Mouse (Mus musculus) kidney, embryonic 15.5 days (tissue): Measurements from ENCODE around the gene Cap2. TPM values are rescaled to one million over a fixed set of nuclear protein-coding genes. Genes with fewer than 3 reads are reported as not detected.

Experiments
- ATAC-seq: fragments of 200-750 bp; cut with Nextera tagmentation; replicated peaks from 2 replicates; pipeline ENCODE4 v1.8.0; 2017; ENCODE audit warnings: moderate TSS enrichment; ENCODE audit not compliant: low FRiP score
- H3K27ac ChIP-seq: fragments of 300-500 bp; sonication (generic); 2 replicates; pipeline ENCODE4 v1.5.1; 2015; ENCODE audit warnings: mild to moderate bottlenecking, inconsistent platforms
- H3K27me3 ChIP-seq: fragments of 300-500 bp; sonication (generic); 2 replicates; pipeline ENCODE4 v1.6.1; 2015; ENCODE audit warnings: inconsistent platforms
- H3K36me3 ChIP-seq: fragments of 300-500 bp; sonication (generic); 2 replicates; pipeline ENCODE4 v1.6.1; 2015; ENCODE audit warnings: inconsistent platforms
- H3K4me1 ChIP-seq: fragments of 300-500 bp; sonication (generic); 2 replicates; pipeline ENCODE4 v1.6.1; 2015; ENCODE audit warnings: inconsistent platforms
- H3K4me2 ChIP-seq: fragments of 300-500 bp; sonication (generic); 2 replicates; pipeline ENCODE4 v1.6.1; 2015; ENCODE audit warnings: moderate library complexity, mild to moderate bottlenecking, inconsistent platforms
- H3K4me3 ChIP-seq: fragments of 300-500 bp; sonication (generic); replicated peaks from 2 replicates; pipeline ENCODE4 v1.5.1; 2015; ENCODE audit warnings: mild to moderate bottlenecking, inconsistent platforms
- H3K9ac ChIP-seq: fragments of 300-500 bp; sonication (generic); 2 replicates; pipeline ENCODE4 v1.6.1; 2015; ENCODE audit warnings: mild to moderate bottlenecking, inconsistent platforms
- H3K9me3 ChIP-seq: fragments of 300-500 bp; sonication (generic); replicated peaks from 2 replicates; pipeline ENCODE4 v1.6.1; 2016; ENCODE audit warnings: inconsistent platforms
- WGBS: fragments of 180-500 bp; shearing (Covaris S2); methylation state at CpG from one replicate; pipeline ENCODE4 v1.1.7; 2015; ENCODE audit warnings: mixed read lengths; 5-methylcytosine and 5-hydroxymethylcytosine counted together
- polyA plus RNA-seq: library from polyadenylated mRNA; unstranded; fragments of >200 nt; fragmentation: Nextera tagmentation; extraction: Ambion mirVana; gene quantifications from 2 replicates; pipeline ENCODE4 v1.2.1, GENCODE M21; 2015

Gene Cap2
- polyA plus RNA-seq, 1 experiment from 2014 or later = 10.0 TPM

DNA sequence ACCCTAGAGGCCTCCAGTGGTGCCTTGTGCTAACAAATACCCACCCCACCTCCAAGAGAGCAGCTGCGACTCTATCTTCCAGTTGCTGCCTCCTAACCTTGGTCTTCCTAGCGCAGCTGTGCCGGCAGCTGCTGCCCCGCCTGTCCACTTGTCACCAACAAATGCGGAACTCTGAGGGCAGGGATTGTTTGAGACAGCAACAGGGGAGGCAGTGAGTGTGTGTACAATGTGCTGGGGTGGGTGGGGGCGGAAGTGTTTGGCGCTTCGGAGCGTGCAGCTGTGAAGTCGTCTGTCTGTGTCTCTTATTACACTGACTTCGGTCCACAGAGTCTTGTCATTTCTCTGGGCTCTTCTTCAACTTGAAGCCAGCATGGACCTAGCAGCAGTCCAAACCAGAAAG, 118.0 kb downstream of the Cap2 start:
- peak; percentile 66 for ATAC-seq
- 22% methylated on average over 11 of the region's 11 CpGs for WGBS

DNA sequence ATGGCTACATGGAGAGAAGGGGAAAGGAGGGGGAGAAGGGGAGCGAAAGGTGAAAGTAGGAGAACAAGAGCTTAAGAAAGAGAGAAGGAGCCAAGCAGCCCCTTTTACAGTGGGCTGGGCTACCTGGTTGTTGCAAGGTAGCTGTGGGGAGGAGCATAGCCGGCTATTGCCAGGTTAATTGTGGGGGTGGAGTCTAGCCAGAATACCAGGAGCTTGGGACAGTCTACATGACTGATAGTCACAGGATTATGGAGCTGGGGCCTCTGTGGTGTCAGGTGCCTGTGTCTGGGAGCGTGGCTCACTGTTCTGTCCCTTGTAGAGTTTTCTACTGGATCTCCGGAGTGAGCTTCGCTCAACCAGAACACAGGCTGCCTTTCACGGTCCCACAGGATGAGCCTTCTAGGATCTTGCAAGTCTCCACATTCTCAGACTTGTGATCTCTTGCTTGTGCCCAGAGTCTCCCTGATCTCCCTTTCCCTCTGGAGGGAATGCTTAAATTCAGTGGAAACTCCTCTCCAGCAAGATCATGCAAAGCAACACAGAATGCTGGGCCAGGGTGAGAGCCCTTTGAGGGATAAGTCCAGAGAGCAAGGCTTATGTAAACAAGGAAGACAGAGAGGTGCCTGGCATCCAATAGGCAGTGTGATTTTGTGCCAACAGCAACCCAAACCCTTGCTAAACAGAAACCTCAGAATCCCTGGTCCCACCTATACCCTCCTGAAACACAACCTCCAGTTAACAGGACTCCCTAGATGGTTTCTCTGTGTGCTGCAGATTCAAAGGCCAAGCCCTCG, 119.5 kb downstream of the Cap2 start:
- Histone ChIP-seq H3K4me3 (no peak overlapping the region), H3K4me2 (no peak overlapping the region), H3K4me1 (peaks cover 18% of the 10 kb centered on the region), H3K9me3 (no peaks in the 10 kb centered on the region), H3K27ac (no peak overlapping the region), H3K36me3 (no peaks in the 10 kb centered on the region), H3K27me3 (no peaks in the 10 kb centered on the region), H3K9ac (no peak overlapping the region)
- WGBS = 67% methylated on average over 7 of the region's 7 CpGs
- ATAC-seq = peak; percentile 46; the same call in 1 of the 2 replicates

More for the DNA sequence above, 118.0 kb downstream of the Cap2 start:
- Histone ChIP-seq H3K4me2 (peak overlapping the region; percentile 44), H3K4me1 (peaks cover 18% of the 10 kb centered on the region), H3K4me3 (no peak overlapping the region; the same call in 1 of the 2 replicates), H3K27me3 (no peaks in the 10 kb centered on the region), H3K27ac (no peak overlapping the region), H3K36me3 (no peaks in the 10 kb centered on the region), H3K9ac (no peak overlapping the region), H3K9me3 (no peaks in the 10 kb centered on the region)

DNA sequence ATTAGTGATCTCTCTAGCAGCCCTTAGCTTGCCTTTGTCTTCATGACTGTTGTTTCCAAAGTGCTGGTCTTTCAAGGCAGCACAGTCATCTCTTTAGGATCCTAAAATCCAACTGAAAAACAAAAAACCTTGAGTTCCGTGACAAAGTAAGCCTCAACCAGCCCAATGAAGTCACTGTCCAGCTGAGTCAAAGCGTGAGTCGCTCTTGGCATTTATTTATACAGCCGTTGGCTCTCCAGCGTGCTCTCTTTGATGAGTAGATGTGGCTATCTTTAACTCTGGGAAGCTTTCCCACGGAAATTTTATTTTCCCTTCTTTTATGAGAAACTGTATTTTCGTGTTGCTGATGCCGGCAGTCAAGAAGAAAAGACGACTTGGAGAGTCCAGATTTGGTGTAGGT, 125.0 kb downstream of the Cap2 start:
- Histone ChIP-seq H3K4me3 (no peak overlapping the region), H3K27ac (no peak overlapping the region), H3K4me1 (no peaks in the 10 kb centered on the region), H3K9me3 (no peaks in the 10 kb centered on the region), H3K36me3 (no peaks in the 10 kb centered on the region), H3K4me2 (no peak overlapping the region), H3K27me3 (no peaks in the 10 kb centered on the region), H3K9ac (no peak overlapping the region)
- WGBS = 80% methylated on average over 9 of the region's 9 CpGs
- no peak for ATAC-seq

DNA sequence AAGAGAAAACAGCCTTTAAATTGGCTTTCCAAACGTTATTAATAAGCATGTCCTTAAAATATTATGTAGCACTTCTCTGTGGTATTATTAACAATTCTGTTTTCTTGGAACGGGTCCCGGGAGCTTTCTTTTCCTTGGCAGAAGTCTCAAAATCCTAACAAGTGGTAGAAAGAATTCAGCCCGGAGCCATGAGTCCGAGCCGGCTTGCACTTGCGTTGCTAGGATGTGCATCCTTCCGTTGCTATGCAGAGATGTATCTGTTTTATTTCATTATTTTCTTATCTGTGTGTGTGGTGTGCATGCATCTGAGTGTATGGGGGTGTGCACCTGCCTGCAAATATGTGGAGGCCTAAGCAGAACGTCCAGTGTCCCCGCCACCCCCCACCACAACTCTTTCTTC, 126.2 kb downstream of the Cap2 start:
- ATAC-seq = no peak

DNA sequence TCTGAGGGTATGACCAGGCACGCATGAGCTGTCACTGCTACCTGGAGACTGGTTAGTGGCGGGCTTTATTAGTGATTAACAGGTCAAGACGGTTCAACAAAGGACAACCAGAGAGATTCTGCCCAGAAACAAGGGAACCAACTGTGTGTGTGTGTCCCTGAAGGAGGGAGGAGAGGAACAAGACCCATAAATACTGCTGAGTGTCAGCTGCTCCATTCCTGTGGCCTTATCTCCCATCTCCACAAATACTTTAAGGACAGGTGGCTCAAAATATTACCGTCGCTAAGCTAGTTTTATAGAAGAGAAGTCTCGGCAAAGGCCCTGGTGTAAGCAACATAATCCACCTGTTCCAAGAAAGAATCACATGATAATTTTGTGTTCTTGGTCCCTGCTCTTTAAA, 127.7 kb downstream of the Cap2 start:
- no peaks in the 10 kb centered on the region for H3K9me3 ChIP-seq
- no peaks in the 10 kb centered on the region for H3K36me3 ChIP-seq
- no peak overlapping the region for H3K4me3 ChIP-seq
- ATAC-seq = no peak
- no peak overlapping the region for H3K9ac ChIP-seq
- no peak overlapping the region for H3K4me2 ChIP-seq
- 73% methylated on average over 6 of the region's 6 CpGs for WGBS
- H3K27ac ChIP-seq = no peak overlapping the region
- no peaks in the 10 kb centered on the region for H3K27me3 ChIP-seq
- 0 out of 2 replicates have a peak, but pooled peaks cover 10% of the 10 kb centered on the region for H3K4me1 ChIP-seq

More for the DNA sequence above, 126.2 kb downstream of the Cap2 start:
- Histone ChIP-seq H3K4me2 (no peak overlapping the region), H3K4me3 (no peak overlapping the region), H3K9ac (no peak overlapping the region), H3K27ac (no peak overlapping the region), H3K27me3 (no peaks in the 10 kb centered on the region), H3K36me3 (no peaks in the 10 kb centered on the region), H3K9me3 (no peaks in the 10 kb centered on the region), H3K4me1 (no peaks in the 10 kb centered on the region)
- 78% methylated on average over 10 of the region's 10 CpGs for WGBS

DNA sequence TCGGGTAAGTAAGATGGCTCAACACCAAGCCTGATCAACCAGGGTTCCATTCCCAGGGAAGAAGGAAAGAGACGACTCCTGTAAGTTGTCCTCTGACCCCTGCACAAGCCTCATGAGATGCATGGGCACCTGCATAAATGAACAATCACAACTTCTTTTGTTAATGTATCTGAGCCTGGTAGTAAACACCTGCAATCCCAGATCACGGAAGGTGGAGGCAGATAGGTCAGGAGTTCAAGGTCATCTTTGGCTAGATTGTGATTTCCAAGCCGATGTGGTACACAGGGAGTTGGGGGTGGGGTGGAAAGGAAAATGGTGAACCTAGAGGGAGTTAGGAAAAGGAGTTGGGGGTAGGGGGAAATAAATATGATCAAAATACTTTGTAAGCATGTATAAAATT, 131.1 kb downstream of the Cap2 start:
- Histone ChIP-seq H3K9ac (no peak overlapping the region), H3K4me3 (no peak overlapping the region), H3K4me2 (no peak overlapping the region), H3K9me3 (no peaks in the 10 kb centered on the region), H3K4me1 (0 out of 2 replicates have a peak, but pooled peaks cover 10% of the 10 kb centered on the region), H3K27me3 (no peaks in the 10 kb centered on the region), H3K36me3 (no peaks in the 10 kb centered on the region; the same call in 1 of the 2 replicates), H3K27ac (no peak overlapping the region)
- ATAC-seq = no peak
- WGBS = 52% methylated on average over 4 of the region's 4 CpGs

DNA sequence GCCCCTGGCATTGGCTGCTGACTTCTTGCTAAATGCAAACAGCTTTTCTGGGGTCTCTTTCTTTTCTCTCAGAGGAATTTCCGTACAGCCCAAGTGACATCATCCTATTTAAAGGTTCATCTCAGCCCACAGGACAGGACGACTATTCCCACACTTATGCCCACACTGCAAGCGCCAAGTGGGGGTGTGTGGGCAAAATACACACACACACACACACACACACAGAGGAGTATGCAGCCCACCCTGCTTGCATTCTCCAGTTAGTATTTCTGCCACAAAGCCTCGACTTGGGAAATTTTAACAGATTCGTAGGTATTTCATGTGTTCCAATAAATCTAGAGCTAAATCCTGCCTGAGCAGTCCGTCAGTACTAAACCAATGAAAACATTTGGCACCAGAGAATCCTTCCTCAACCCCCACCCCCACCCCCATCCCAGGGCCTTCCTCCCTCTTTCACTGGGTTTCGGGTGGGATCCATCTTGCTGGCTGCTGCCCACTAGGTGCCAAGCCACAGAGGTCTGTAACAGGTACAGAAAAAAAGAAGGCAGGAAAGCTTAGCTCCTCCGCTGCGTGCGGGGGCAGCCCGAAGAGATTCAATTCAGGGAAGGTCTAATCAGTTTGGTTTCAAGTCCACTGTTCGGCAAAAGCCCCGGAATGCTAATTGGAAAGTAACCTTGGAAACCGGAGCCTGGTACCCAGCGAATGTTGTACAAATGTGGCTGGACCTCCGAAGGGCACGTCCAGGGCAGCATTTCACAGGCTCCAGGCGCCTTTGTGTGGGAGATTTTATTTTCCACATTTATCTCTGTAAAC, 131.9 kb downstream of the Cap2 start:
- Histone ChIP-seq H3K36me3 (no peaks in the 10 kb centered on the region; the same call in 1 of the 2 replicates), H3K4me3 (no peak overlapping the region), H3K9me3 (no peaks in the 10 kb centered on the region), H3K27me3 (no peaks in the 10 kb centered on the region), H3K4me1 (0 out of 2 replicates have a peak, but pooled peaks cover 10% of the 10 kb centered on the region), H3K9ac (no peak overlapping the region), H3K27ac (no peak overlapping the region), H3K4me2 (peak overlapping the region; percentile 39)
- ATAC-seq = no peak
- WGBS = 37% methylated on average over 18 of the region's 18 CpGs

DNA sequence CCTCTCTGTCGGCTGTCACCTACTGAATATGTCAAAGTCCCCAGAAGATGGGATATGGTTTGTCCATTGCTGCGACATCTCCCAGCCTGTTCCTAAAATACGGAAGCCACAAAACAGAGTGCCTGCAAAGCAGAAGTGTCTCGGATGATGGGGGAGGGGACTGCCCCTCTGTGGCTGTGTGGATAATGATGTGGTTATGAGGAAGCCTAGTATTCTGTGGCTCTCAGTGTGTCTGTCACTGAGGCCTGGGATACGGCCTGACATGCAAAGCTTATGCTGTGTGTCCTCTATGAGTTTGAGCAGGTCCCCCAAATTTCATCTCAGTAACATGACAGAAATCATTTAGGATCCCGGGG, 132.5 kb downstream of the Cap2 start:
- Histone ChIP-seq H3K27ac (no peak overlapping the region), H3K27me3 (no peaks in the 10 kb centered on the region), H3K4me3 (no peak overlapping the region), H3K36me3 (no peaks in the 10 kb centered on the region; the same call in 1 of the 2 replicates), H3K4me1 (0 out of 2 replicates have a peak, but pooled peaks cover 10% of the 10 kb centered on the region), H3K9ac (no peak overlapping the region), H3K4me2 (peak overlapping the region; percentile 39), H3K9me3 (no peaks in the 10 kb centered on the region)
- 46% methylated on average over 6 of the region's 6 CpGs for WGBS
- no peak for ATAC-seq

DNA sequence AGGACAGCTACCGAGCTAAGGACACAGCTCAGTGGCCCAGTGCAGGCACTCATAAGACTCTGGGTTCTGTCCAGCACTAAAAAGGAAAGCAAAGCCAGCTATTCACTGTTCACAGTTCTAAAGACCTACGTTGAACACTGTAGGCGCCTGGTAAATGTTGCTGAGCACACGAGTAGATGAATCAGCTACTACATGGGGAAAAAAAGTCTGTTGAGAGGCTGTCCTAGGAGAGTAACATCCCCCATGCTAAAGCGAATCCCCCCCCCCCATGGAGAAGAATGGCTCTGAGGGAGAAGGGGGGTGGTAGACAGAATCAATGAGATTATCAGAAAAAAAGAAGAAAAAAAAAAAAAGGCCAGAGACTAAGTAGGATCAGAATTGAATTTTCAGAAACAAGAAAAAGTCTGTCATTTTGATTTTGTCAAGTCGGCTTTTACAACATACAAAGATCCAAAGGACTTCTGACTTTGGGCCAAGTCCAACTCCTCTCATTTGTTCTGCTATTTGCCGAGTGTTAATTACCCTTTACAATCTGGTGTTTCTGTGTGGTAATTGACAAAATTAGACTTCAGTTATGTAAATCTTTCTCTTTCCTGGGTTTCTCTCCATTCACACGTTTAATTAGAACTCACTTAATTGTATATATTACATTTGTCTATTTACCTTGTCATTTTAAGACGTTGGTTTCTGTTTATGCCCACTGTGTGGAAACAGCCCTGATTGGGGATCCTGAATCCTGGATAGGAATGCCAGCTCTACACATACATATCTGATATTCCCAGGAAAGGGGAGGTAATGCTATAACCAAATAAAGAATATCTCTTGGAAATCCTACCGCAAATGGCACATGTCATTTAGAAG, 139.2 kb downstream of the Cap2 start:
- Histone ChIP-seq H3K9ac (no peak overlapping the region), H3K27ac (no peak overlapping the region), H3K9me3 (peaks cover 6% of the 10 kb centered on the region; the same call in 1 of the 2 replicates), H3K4me3 (no peak overlapping the region), H3K36me3 (peaks cover 3% of the 10 kb centered on the region; the same call in 1 of the 2 replicates), H3K4me1 (no peaks in the 10 kb centered on the region), H3K27me3 (no peaks in the 10 kb centered on the region), H3K4me2 (no peak overlapping the region)
- 90% methylated on average over 10 of the region's 10 CpGs for WGBS
- no peak for ATAC-seq

DNA sequence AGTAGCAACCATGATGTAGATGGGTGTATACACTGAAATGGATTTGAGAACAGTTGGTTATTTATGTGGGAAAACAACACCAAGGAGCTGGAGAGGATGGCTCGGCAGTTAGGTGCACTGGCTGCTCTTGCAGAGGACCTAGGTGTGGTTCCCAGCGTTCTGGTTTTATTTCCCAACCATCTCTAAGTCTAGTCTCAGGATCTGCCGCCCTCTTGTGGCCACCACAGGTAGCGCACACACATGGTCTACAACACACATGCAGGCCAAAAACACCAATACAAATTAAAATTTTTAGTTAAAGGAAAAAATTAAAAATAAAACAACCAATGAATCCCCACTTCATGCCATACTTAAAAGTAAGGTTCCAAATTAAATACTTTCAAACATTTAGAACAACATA, 140.7 kb downstream of the Cap2 start:
- Histone ChIP-seq H3K27ac (no peak overlapping the region), H3K4me1 (no peaks in the 10 kb centered on the region), H3K27me3 (no peaks in the 10 kb centered on the region), H3K36me3 (peaks cover 3% of the 10 kb centered on the region; the same call in 1 of the 2 replicates), H3K4me2 (no peak overlapping the region), H3K9me3 (peaks cover 6% of the 10 kb centered on the region; the same call in 1 of the 2 replicates), H3K9ac (no peak overlapping the region), H3K4me3 (no peak overlapping the region)
- WGBS = 85% methylated on average over 4 of the region's 4 CpGs
- no peak for ATAC-seq

DNA sequence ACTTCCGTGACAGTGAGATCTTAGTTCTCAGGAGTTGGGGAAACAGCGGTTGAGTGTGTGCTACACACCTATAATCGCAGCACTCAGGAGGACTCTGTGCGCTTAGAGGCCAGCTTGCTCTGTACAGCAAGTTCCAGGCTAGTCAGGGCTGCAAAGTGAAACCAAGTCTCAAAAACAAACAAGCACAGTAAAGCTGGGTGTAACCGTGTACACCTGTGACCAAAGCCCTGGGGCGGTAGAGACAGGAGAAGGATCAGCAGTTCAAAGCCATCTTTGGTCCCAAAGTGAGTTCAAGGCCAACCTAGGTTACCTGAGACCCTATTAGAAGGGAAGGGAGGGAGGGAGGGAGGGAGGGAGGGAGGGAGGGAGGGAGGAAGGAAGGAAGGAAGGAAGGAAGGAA, 142.5 kb downstream of the Cap2 start:
- Histone ChIP-seq H3K36me3 (peaks cover 3% of the 10 kb centered on the region; the same call in 1 of the 2 replicates), H3K9me3 (peaks cover 6% of the 10 kb centered on the region; the same call in 1 of the 2 replicates), H3K4me3 (no peak overlapping the region), H3K4me2 (no peak overlapping the region), H3K4me1 (no peaks in the 10 kb centered on the region), H3K9ac (no peak overlapping the region), H3K27me3 (no peaks in the 10 kb centered on the region), H3K27ac (no peak overlapping the region)
- no peak for ATAC-seq
- 94% methylated on average over 6 of the region's 6 CpGs for WGBS
